In the genomic region with DNA sequence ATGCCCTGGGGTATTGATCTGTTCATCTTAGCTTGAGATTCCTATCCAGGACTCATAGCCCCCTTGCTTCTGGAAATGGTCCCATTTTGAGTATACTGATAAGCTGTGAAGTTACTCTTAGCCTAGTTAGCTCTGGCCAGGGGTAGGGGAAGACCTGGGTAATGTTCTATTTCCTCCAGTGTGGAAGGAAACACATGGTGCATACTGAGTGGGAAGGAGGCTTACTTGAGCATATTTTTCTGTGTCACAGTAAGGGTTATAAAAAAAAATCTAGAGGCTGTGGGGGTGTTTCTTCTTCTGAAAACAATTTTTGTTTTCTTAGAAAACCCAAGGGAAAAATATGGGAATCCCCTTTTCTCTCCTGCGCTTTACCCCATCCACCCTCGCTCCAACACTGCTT, we compare ENCODE assay signal across 27 mouse cellular contexts.
DNase-seq lines count a peak whose midpoint lies in the region; ATAC-seq and TF ChIP-seq lines count a peak whose summit lies in the region.
"Had no signal": no experiment of that assay in that cellular context is flagged by ENCODE, and none has a peak within 500 bp of the region (broad histone marks: within the 10 kb centered on the region; RNA-seq: fewer than 3 reads in every experiment).

No protein-coding gene starts in this region.

- no peaks in the 10 kb centered on the region for H3K9me3 ChIP-seq in kidney, embryonic 15.5 days (replicated peaks)
- no peaks in the 10 kb centered on the region for H3K9me3 ChIP-seq in midbrain, embryonic 11.5 days (ENCODE audit: control insufficient read depth, low read length)
- no peaks in the 10 kb centered on the region for H3K9me3 ChIP-seq in midbrain, postnatal 0 days (ENCODE audit: low read length)
- H3K9me3 ChIP-seq: embryonic facial prominence, embryonic 12.5 days; G1E; hindbrain, embryonic 15.5 days; midbrain, embryonic 10.5 days; neural tube, embryonic 15.5 days; stomach, embryonic 15.5 days had no signal

- H3K4me2 ChIP-seq in kidney, embryonic 15.5 days: no peak overlapping the region
- H3K4me2 ChIP-seq in midbrain, embryonic 11.5 days: no peak overlapping the region
- no peak overlapping the region for H3K4me2 ChIP-seq in midbrain, postnatal 0 days (ENCODE audit: low read depth, low read length, poor library complexity, severe bottlenecking)
- H3K4me2 ChIP-seq: embryonic facial prominence, embryonic 12.5 days; heart, embryonic 11.5 days; hindbrain, embryonic 15.5 days; neural tube, embryonic 15.5 days; stomach, embryonic 15.5 days had no signal

- H3K36me3 ChIP-seq in kidney, embryonic 15.5 days: no peaks in the 10 kb centered on the region
- H3K36me3 ChIP-seq in midbrain, embryonic 11.5 days (ENCODE audit: control insufficient read depth, insufficient read depth, low read length): no peaks in the 10 kb centered on the region
- H3K36me3 ChIP-seq in midbrain, postnatal 0 days (ENCODE audit: insufficient read depth, low read length): no peaks in the 10 kb centered on the region
- H3K36me3 ChIP-seq: embryonic facial prominence, embryonic 12.5 days; G1E; hindbrain, embryonic 15.5 days; midbrain, embryonic 10.5 days; neural tube, embryonic 15.5 days; stomach, embryonic 15.5 days had no signal

- H3K27me3 ChIP-seq in kidney, embryonic 15.5 days: no peaks in the 10 kb centered on the region
- H3K27me3 ChIP-seq in midbrain, embryonic 11.5 days (ENCODE audit: control insufficient read depth, insufficient read depth, low read length): no peaks in the 10 kb centered on the region
- H3K27me3 ChIP-seq in midbrain, postnatal 0 days (ENCODE audit: insufficient read depth, low read length): no peaks in the 10 kb centered on the region
- H3K27me3 ChIP-seq: CH12.LX; embryonic facial prominence, embryonic 12.5 days; hindbrain, embryonic 15.5 days; neural tube, embryonic 15.5 days; Patski; stomach, embryonic 15.5 days had no signal

- no peak for ATAC-seq in kidney, embryonic 15.5 days (replicated peaks; ENCODE audit: low FRiP score)
- no peak for ATAC-seq in midbrain, embryonic 11.5 days (ENCODE audit: low FRiP score)
- ATAC-seq in midbrain, postnatal 0 days (ENCODE audit: low FRiP score): no peak
- ATAC-seq: forebrain, postnatal 0 days; Patski had no signal

- 0 out of 2 replicates have a peak overlapping the region, but pooled peaks have one; percentile 42 for H3K27ac ChIP-seq in kidney, embryonic 15.5 days
- H3K27ac ChIP-seq in midbrain, embryonic 11.5 days (ENCODE audit: low read depth, low read length): no peak overlapping the region
- no peak overlapping the region for H3K27ac ChIP-seq in midbrain, postnatal 0 days (ENCODE audit: low read depth, low read length)
- H3K27ac ChIP-seq: embryonic facial prominence, embryonic 12.5 days; hindbrain, embryonic 15.5 days; macrophage; midbrain, embryonic 10.5 days; neural tube, embryonic 15.5 days; stomach, embryonic 15.5 days had no signal

- intact Hi-C loops in left cerebral cortex, postnatal 25 days (cut with DNase I): loop anchor here (1.0 kb wide), 1 partner anchor 57 kb away; no protein-coding TSS in a partner anchor

- H3K4me1 ChIP-seq in kidney, embryonic 15.5 days: peaks cover 18% of the 10 kb centered on the region
- no peaks in the 10 kb centered on the region for H3K4me1 ChIP-seq in midbrain, embryonic 11.5 days (ENCODE audit: control insufficient read depth, insufficient read depth, low read length)
- no peaks in the 10 kb centered on the region for H3K4me1 ChIP-seq in midbrain, postnatal 0 days (ENCODE audit: insufficient read depth, low read length)
- H3K4me1 ChIP-seq: embryonic facial prominence, embryonic 12.5 days; hindbrain, embryonic 15.5 days; midbrain, embryonic 10.5 days; neural tube, embryonic 15.5 days; stomach, embryonic 15.5 days had no signal

- no peak overlapping the region for H3K9ac ChIP-seq in kidney, embryonic 15.5 days
- H3K9ac ChIP-seq in midbrain, embryonic 11.5 days (ENCODE audit: low read length): no peak overlapping the region
- H3K9ac ChIP-seq in midbrain, postnatal 0 days (replicated peaks; ENCODE audit: low read length, poor library complexity, severe bottlenecking): no peak overlapping the region
- H3K9ac ChIP-seq: embryonic facial prominence, embryonic 12.5 days; forebrain, postnatal 0 days; hindbrain, embryonic 15.5 days; neural tube, embryonic 15.5 days; stomach, embryonic 15.5 days had no signal

- H3K4me3 ChIP-seq in kidney, embryonic 15.5 days (replicated peaks): no peak overlapping the region
- H3K4me3 ChIP-seq in midbrain, embryonic 11.5 days (ENCODE audit: low read depth, low read length): no peak overlapping the region
- no peak overlapping the region for H3K4me3 ChIP-seq in midbrain, postnatal 0 days (ENCODE audit: low read depth, low read length)
- H3K4me3 ChIP-seq: embryonic facial prominence, embryonic 12.5 days; hindbrain, embryonic 15.5 days; midbrain, embryonic 10.5 days; neural tube, embryonic 15.5 days; stomach, embryonic 15.5 days had no signal

- 42% methylated on average over 2 of the region's 2 CpGs for WGBS in kidney, embryonic 15.5 days
- 79% methylated on average over 2 of the region's 2 CpGs for WGBS in midbrain, embryonic 11.5 days
- WGBS in midbrain, postnatal 0 days: 94% methylated on average over 2 of the region's 2 CpGs

- no peak for TF ChIP-seq CTCF in midbrain, postnatal 0 days (IDR thresholded peaks at IDR 0.05)

- DNase-seq in kidney, postnatal 36 days: no peak
- DNase-seq in midbrain, embryonic 11.5 days (ENCODE audit: low spot score, missing footprints): peak; percentile 59
- no peak for DNase-seq in midbrain, postnatal 0 days (ENCODE audit: low spot score)
- DNase-seq in left cerebral cortex, postnatal 25 days (ENCODE audit: low spot score in 2 of 2): peak; percentile 4 to 72
- peak; percentile 56 for DNase-seq in telencephalon, adult 2 months (ENCODE audit: low read depth, low spot score)
- no peak for DNase-seq in cerebellum, adult 18-20 months
- DNase-seq: adrenal gland, postnatal 36 days; cerebellum, adult 11 months; cerebellum, postnatal 10 days; forebrain, postnatal 0 days; gastrocnemius, postnatal 14 days; heart, adult 11 months; kidney, adult 2 months; kidney, postnatal 25 days; thymus, adult 18-20 months; thymus, postnatal 4 days had no signal

Comparison
In these comparisons a context has a peak if more than half of its experiments do, and no peak if none do; other contexts are left out.
1. DNase-seq: peak in midbrain, embryonic 11.5 days (single experiment), left cerebral cortex, postnatal 25 days (2 of 2) and telencephalon, adult 2 months (single experiment); none in kidney, postnatal 36 days (0 of 2), midbrain, postnatal 0 days (single experiment) and cerebellum, adult 18-20 months (0 of 2).